Mouse (Mus musculus): Measurements from ENCODE around the gene Ttc23.

The Ttc23 gene

GRCm38 (mm10) chr7:67747731-67748305 lies 100.6 kb downstream of the Ttc23 start:
- no peak for DNase-seq (ENCODE audit: low spot score)

- DNase-seq (ENCODE audit: low spot score): no peak
Measured at GRCm38 (mm10) chr7:67749441-67750239, 102.4 kb downstream of the Ttc23 start.

- DNase-seq (ENCODE audit: low spot score): peak; percentile 46
Measured at GRCm38 (mm10) chr7:67754606-67755005, 107.4 kb downstream of the Ttc23 start.

GRCm38 (mm10) chr7:67755366-67755765 lies 108.2 kb downstream of the Ttc23 start:
- no peak for DNase-seq (ENCODE audit: low spot score)

- no peak for DNase-seq (ENCODE audit: low spot score)
Measured at GRCm38 (mm10) chr7:67756636-67757035, 109.4 kb downstream of the Ttc23 start.

GRCm38 (mm10) chr7:67758506-67758857 lies 111.3 kb downstream of the Ttc23 start:
- DNase-seq (ENCODE audit: low spot score): no peak

GRCm38 (mm10) chr7:67758858-67759628 lies 111.8 kb downstream of the Ttc23 start:
- peak; percentile 36 for DNase-seq (ENCODE audit: low spot score)

GRCm38 (mm10) chr7:67759629-67759995 lies 112.4 kb downstream of the Ttc23 start, which contains the start of gene Synm:
Gene Synm, minus strand, starts transcription at chr7:67759742.
- peak; percentile 93 for DNase-seq (ENCODE audit: low spot score)

GRCm38 (mm10) chr7:67763625-67764024 lies 116.4 kb downstream of the Ttc23 start:
- DNase-seq (ENCODE audit: low spot score): no peak

GRCm38 (mm10) chr7:67768125-67768524 lies 120.9 kb downstream of the Ttc23 start:
- DNase-seq (ENCODE audit: low spot score): no peak

- DNase-seq (ENCODE audit: low spot score): no peak
Measured at GRCm38 (mm10) chr7:67769487-67769886, 122.3 kb downstream of the Ttc23 start.

- DNase-seq (ENCODE audit: low spot score): no peak
Measured at GRCm38 (mm10) chr7:67772231-67772630, 125.0 kb downstream of the Ttc23 start.

GRCm38 (mm10) chr7:67775623-67776022 lies 128.4 kb downstream of the Ttc23 start:
- DNase-seq (ENCODE audit: low spot score): no peak

- no peak for DNase-seq (ENCODE audit: low spot score)
Measured at GRCm38 (mm10) chr7:67776636-67777305, 129.6 kb downstream of the Ttc23 start.

GRCm38 (mm10) chr7:67787861-67788260 lies 140.7 kb downstream of the Ttc23 start:
- no peak for DNase-seq (ENCODE audit: low spot score)

GRCm38 (mm10) chr7:67788713-67789112 lies 141.5 kb downstream of the Ttc23 start:
- DNase-seq (ENCODE audit: low spot score): peak; percentile 68

GRCm38 (mm10) chr7:67791256-67791655 lies 144.0 kb downstream of the Ttc23 start:
- DNase-seq (ENCODE audit: low spot score): no peak

- no peak for DNase-seq (ENCODE audit: low spot score)
Measured at GRCm38 (mm10) chr7:67793449-67793848, 146.2 kb downstream of the Ttc23 start.

GRCm38 (mm10) chr7:67797065-67797464 lies 149.9 kb downstream of the Ttc23 start:
- no peak for DNase-seq (ENCODE audit: low spot score)

- no peak for DNase-seq (ENCODE audit: low spot score)
Measured at GRCm38 (mm10) chr7:67798476-67798875, 151.3 kb downstream of the Ttc23 start.

GRCm38 (mm10) chr7:67800547-67800946 lies 153.3 kb downstream of the Ttc23 start:
- DNase-seq (ENCODE audit: low spot score): no peak

GRCm38 (mm10) chr7:67801022-67801421 lies 153.8 kb downstream of the Ttc23 start:
- no peak for DNase-seq (ENCODE audit: low spot score)

All from urinary bladder, postnatal 14 days (tissue).